Mouse (Mus musculus): ENCODE results near the gene Fuca1. TPM values are rescaled to one million over a fixed set of nuclear protein-coding genes. Genes with fewer than 3 reads are reported as not detected.

Gene Fuca1
- polyA plus RNA-seq (2014; fragmentation: Nextera tagmentation; extraction: Ambion mirVana), result 108 and 110 TPM in 2 replicates

DNA sequence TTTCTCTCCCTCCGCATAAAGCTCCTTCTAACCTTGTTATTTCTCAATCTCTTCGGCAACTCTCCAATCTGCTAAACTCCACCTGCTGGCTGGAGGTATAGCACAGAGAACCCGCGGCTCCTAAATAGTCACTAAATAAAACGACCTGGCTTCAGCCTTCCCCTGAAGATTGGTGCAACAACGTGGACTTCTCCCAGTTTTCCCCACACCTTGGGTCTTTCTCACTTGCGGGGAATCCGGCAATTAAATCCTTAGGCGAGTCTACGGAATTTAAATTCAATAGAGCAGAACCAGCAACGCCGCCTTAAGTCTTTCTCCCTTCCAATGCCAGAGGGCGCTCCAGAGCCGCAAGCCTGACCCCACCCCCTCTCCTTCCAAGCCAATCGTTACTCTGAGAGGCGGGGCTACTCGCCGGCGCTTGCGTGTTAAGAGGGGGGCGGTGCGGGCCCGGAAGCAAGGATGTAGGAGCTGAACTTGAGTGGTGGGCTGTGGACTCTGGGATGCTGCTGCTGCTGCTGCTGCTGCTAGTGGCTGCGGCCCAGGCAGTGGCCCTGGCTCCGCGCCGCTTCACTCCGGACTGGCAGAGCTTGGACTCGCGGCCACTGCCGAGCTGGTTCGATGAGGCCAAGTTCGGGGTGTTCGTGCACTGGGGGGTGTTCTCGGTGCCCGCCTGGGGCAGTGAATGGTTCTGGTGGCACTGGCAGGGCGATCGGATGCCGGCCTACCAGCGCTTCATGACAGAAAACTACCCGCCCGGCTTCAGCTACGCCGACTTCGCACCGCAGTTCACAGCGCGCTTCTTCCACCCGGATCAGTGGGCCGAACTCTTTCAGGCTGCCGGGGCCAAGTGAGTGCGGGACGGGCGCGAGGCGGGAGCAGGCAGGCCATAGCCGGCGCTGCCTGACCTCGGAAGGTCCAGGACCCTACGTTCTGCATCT lies at the start of gene Fuca1:
Fuca1 (plus strand) TSS at position 432 of the 938 bp plus-strand sequence.
- Histone ChIP-seq H3K9ac (ENCODE audit: low read length) (peak within 1 kb of the TSS; percentile 77), H3K9me3 (ENCODE audit: control insufficient read depth, low read length) (no peaks in the 10 kb centered on the region), H3K4me3 (ENCODE audit: low read depth, low read length) (peak within 1 kb of the TSS; percentile 87), H3K27me3 (replicated peaks; ENCODE audit: control insufficient read depth, insufficient read depth, low read length) (no peaks in the 10 kb centered on the region), H3K36me3 (ENCODE audit: control insufficient read depth, insufficient read depth, low read length) (peaks cover 12% of the 10 kb centered on the region; the same call in 1 of the 2 replicates), H3K4me2 (ENCODE audit: low read length) (peak within 1 kb of the TSS; percentile 88), H3K27ac (ENCODE audit: low read depth) (peak within 1 kb of the TSS; percentile 57), H3K4me1 (replicated peaks; ENCODE audit: control insufficient read depth, insufficient read depth, low read length) (peaks cover 7% of the 10 kb centered on the region)
- ATAC-seq (replicated peaks; ENCODE audit: low FRiP score, low TSS enrichment, low read depth) (peak; percentile 90), DNase-seq (ENCODE audit: low spot score) (peak; percentile 97)
- WGBS, result 2% methylated on average over 60 of the region's 60 CpGs

DNA sequence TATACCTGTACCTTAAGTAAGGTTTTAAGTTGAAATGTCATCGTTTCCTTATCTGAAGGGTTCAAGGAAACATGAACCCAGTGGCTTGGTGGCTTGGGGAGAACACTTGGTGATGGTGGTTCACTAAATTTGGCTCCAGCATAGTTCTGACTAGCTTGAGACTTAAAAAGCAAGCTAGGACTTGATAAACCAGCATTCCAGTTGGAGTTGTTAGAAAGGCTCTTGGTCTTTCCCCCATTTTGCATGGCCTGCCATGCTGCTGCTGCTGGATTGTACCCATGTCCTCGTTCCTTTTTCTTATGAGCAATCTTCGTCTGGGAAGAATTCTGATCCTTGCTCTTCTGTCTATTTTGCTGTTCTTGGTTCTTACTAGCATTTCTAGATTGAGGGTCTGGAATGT lies 48.5 kb upstream of the Fuca1 start:
- H3K4me3 ChIP-seq (ENCODE audit: low read depth, low read length), result peak overlapping the region; percentile 90
- peaks cover 38% of the 10 kb centered on the region for H3K4me1 ChIP-seq (replicated peaks; ENCODE audit: control insufficient read depth, insufficient read depth, low read length)
- H3K9me3 ChIP-seq (ENCODE audit: control insufficient read depth, low read length), result no peaks in the 10 kb centered on the region
- peaks cover 37% of the 10 kb centered on the region for H3K36me3 ChIP-seq (ENCODE audit: control insufficient read depth, insufficient read depth, low read length)
- H3K4me2 ChIP-seq (ENCODE audit: low read length), result peak overlapping the region; percentile 71
- DNase-seq (ENCODE audit: low spot score), result no peak
- no peak for ATAC-seq (replicated peaks; ENCODE audit: low FRiP score, low TSS enrichment, low read depth)
- peak overlapping the region; percentile 99 for H3K9ac ChIP-seq (ENCODE audit: low read length)
- H3K27me3 ChIP-seq (replicated peaks; ENCODE audit: control insufficient read depth, insufficient read depth, low read length), result no peaks in the 10 kb centered on the region
- WGBS, result 35% methylated on average over 3 of the region's 3 CpGs
- H3K27ac ChIP-seq (ENCODE audit: low read depth), result no peak overlapping the region

DNA sequence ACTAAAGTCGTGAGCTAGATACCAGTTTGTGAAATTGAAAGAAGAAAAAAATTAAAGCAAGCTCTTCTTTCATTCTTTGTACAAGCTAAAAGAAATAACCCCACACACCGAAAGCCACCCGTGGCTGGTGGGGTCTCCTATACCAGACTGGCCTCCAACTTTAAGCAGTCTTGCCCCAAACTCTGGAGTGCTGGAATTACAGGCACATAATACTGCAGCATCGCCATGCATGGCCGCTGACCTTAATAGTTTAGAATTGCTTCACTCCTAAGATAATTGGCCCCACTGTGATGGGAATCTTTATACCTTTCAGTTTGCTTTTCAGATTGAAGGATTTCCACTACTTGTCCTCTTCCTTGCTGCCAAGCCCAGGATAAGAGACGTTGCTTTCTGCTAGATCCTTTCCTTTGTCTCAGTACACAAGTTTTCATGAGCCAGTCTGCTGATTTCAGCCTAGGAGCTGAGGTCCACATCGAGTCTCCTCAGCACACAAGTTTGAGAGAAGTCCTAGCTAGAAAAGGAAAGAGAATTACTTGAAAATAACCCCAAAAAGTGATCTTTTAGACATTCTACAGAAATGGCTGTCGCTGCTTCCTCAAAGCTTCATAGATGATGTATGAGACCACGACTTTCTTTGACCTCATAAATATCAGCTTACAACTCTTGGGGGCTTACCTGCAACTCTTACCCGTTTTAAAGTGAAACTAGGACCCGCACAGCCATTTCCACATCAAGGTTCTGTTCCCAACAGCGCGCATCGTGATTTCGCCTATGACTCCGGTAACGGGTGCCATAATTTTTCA lies 47.7 kb upstream of the Fuca1 start:
- peak overlapping the region; percentile 71 for H3K4me2 ChIP-seq (ENCODE audit: low read length)
- ATAC-seq (replicated peaks; ENCODE audit: low FRiP score, low TSS enrichment, low read depth) (no peak), DNase-seq (ENCODE audit: low spot score) (no peak)
- peaks cover 39% of the 10 kb centered on the region for H3K4me1 ChIP-seq (replicated peaks; ENCODE audit: control insufficient read depth, insufficient read depth, low read length)
- H3K36me3 ChIP-seq (ENCODE audit: control insufficient read depth, insufficient read depth, low read length), result peaks cover 36% of the 10 kb centered on the region
- H3K9me3 ChIP-seq (ENCODE audit: control insufficient read depth, low read length), result no peaks in the 10 kb centered on the region
- 8% methylated on average over 17 of the region's 17 CpGs for WGBS
- H3K27me3 ChIP-seq (replicated peaks; ENCODE audit: control insufficient read depth, insufficient read depth, low read length), result no peaks in the 10 kb centered on the region
- peak overlapping the region; percentile 100 for H3K27ac ChIP-seq (ENCODE audit: low read depth)
- peak overlapping the region; percentile 99 for H3K9ac ChIP-seq (ENCODE audit: low read length)
- peak overlapping the region; percentile 90 for H3K4me3 ChIP-seq (ENCODE audit: low read depth, low read length)

DNA sequence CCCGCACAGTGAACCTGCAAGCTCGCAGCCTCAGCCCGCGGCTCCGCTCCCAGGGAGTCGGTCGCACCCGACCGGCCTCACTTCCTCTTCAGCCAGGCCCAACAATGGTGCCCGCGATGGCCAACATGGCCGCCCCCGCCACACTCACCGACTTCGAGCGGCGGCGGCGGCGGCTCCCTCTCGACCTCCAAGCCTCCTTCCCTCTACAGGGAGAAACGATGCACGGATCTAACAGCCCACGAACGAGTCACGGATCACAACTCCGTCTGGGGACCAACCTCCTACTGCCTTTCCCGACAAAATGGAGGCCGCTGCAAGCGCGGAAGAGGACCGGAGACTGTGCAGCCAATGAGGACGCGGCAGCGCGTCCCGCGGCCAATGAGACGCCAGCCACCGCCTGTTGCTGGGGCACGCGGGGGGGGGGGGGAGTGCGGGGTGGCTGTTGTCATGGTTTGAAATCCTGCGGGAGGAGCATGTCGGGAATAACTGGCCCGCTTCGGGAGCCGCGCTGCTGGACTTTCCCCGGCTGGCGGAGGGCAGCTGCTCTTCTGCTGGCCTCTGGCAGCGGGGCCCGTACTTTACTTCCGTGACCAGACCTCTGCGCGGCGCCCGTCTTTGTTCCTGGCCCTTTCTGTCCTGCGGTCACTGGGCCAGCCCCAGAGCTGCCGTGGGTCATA lies 46.9 kb upstream of the Fuca1 start, which contains the start of gene Pnrc2:
Pnrc2 (minus strand) TSS at position 325 of the 677 bp plus-strand sequence.
- DNase-seq (ENCODE audit: low spot score) (peak; percentile 95), ATAC-seq (replicated peaks; ENCODE audit: low FRiP score, low TSS enrichment, low read depth) (peak; percentile 93)
- Histone ChIP-seq H3K27ac (ENCODE audit: low read depth) (peak within 1 kb of the TSS; percentile 100), H3K36me3 (ENCODE audit: control insufficient read depth, insufficient read depth, low read length) (peaks cover 35% of the 10 kb centered on the region), H3K27me3 (replicated peaks; ENCODE audit: control insufficient read depth, insufficient read depth, low read length) (no peaks in the 10 kb centered on the region), H3K9me3 (ENCODE audit: control insufficient read depth, low read length) (no peaks in the 10 kb centered on the region), H3K9ac (ENCODE audit: low read length) (peak within 1 kb of the TSS; percentile 99), H3K4me2 (ENCODE audit: low read length) (peak within 1 kb of the TSS; percentile 71), H3K4me3 (ENCODE audit: low read depth, low read length) (peak within 1 kb of the TSS; percentile 90), H3K4me1 (replicated peaks; ENCODE audit: control insufficient read depth, insufficient read depth, low read length) (peaks cover 39% of the 10 kb centered on the region)
- WGBS, result under 1% methylated on average over 58 of the region's 60 CpGs

DNA sequence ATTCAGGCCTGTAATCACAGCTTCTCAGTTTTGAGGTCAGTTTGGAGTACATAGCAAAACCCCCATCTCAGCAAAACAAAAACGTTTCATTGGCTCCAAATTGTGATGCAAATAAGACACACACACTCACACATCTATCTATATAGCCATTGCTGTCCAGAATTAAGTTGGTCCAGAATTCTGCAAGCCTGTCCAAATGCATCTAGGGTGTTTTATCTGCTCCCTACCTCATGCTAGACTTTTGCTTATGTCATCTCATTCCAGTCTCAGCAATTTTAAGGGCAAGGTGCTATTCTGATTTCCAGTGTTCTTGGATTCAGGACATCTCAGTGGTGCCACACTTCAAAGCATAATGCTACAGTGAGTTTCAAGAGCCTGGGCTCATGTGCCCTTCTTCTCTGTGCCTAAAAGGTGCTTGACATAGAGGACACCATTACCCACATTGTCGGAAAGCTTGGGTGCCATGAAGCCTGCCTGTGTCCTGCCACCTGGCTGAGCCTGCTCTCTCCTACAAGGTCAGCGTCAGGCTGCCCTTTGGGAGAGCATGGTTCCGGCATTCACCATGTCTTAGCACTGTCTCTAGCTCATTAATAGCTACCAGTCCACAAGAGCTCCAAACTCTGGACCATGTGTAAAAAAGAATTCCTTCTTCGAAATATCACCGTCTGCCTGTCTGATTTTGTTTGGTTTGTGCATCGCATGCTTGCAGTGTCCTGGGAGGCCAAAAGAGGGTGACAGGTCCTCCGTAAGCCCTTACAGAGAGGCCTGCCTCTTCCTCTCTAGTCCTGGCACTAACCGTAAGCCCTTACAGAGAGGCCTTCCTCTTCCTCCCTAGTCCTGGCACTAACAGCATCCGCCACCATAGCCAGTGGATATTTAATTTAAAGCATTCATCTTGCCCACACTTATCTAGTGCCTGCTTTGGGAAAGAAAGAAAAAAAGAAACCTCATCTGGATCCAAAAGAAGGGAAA lies 45.7 kb upstream of the Fuca1 start:
- no peak overlapping the region for H3K4me3 ChIP-seq (ENCODE audit: low read depth, low read length)
- 79% methylated on average over 10 of the region's 10 CpGs for WGBS
- DNase-seq (ENCODE audit: low spot score) (no peak), ATAC-seq (replicated peaks; ENCODE audit: low FRiP score, low TSS enrichment, low read depth) (no peak)
- H3K4me2 ChIP-seq (ENCODE audit: low read length), result peak overlapping the region; percentile 71
- peaks cover 25% of the 10 kb centered on the region for H3K36me3 ChIP-seq (ENCODE audit: control insufficient read depth, insufficient read depth, low read length)
- peak overlapping the region; percentile 99; the same call in 1 of the 2 replicates for H3K9ac ChIP-seq (ENCODE audit: low read length)
- peak overlapping the region; percentile 100 for H3K27ac ChIP-seq (ENCODE audit: low read depth)
- no peaks in the 10 kb centered on the region for H3K9me3 ChIP-seq (ENCODE audit: control insufficient read depth, low read length)
- H3K4me1 ChIP-seq (replicated peaks; ENCODE audit: control insufficient read depth, insufficient read depth, low read length), result peaks cover 39% of the 10 kb centered on the region
- no peaks in the 10 kb centered on the region for H3K27me3 ChIP-seq (replicated peaks; ENCODE audit: control insufficient read depth, insufficient read depth, low read length)

DNA sequence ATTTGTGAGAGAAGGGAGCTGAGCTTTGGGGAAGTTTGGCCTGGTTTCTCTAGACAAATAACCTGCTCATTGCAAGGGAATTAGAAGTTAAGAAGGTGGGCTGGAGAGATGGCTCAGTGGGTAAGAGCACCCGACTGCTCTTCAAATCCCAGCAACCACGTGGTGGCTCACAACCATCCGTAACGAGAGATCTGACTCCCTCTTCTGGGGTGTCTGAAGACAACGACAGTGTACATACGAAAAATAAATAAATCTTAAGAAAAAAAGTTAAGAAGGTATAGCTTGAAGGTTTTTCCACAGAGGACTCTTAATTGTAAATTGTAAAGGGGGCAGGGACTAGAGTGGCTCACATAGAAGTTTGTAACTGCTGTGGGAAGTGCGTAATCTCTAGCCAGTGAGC lies 45.0 kb upstream of the Fuca1 start:
- peaks cover 37% of the 10 kb centered on the region for H3K4me1 ChIP-seq (replicated peaks; ENCODE audit: control insufficient read depth, insufficient read depth, low read length)
- DNase-seq (ENCODE audit: low spot score), result no peak
- WGBS, result 31% methylated on average over 7 of the region's 7 CpGs
- H3K9ac ChIP-seq (ENCODE audit: low read length), result no peak overlapping the region
- peak overlapping the region; percentile 54 for H3K27ac ChIP-seq (ENCODE audit: low read depth)
- no peak for ATAC-seq (replicated peaks; ENCODE audit: low FRiP score, low TSS enrichment, low read depth)
- H3K4me2 ChIP-seq (ENCODE audit: low read length), result no peak overlapping the region
- H3K27me3 ChIP-seq (replicated peaks; ENCODE audit: control insufficient read depth, insufficient read depth, low read length), result no peaks in the 10 kb centered on the region
- peaks cover 22% of the 10 kb centered on the region for H3K36me3 ChIP-seq (ENCODE audit: control insufficient read depth, insufficient read depth, low read length)
- no peaks in the 10 kb centered on the region for H3K9me3 ChIP-seq (ENCODE audit: control insufficient read depth, low read length)
- H3K4me3 ChIP-seq (ENCODE audit: low read depth, low read length), result no peak overlapping the region

DNA sequence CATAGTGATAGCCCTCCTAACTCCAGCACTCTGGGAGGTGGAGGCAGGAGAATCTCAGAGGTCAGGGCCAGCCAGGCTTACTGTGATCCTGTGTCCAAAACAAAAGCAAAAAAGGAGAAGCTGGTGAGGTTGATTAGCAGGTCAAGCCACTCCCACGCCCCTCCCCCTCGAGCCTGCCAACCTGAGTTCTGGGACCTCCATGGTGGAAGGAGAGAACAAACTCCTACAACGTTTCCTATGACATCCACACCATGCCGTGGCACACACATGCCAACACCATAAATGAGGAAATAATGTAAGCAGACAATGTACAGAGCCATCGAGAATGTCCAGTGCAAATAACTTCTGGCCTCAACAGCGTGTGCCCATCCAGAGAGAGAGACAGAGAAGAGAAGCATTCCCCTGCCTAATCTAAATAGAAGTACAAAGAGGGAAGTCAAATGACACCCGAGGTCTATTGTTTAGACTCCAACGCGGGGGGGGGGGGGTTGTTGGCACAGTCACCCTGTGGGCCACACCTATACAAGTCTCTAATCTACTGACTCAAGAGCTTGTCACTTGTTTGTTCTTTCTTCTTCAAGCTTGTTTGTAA lies 44.4 kb upstream of the Fuca1 start:
- Histone ChIP-seq H3K9me3 (ENCODE audit: control insufficient read depth, low read length) (no peaks in the 10 kb centered on the region), H3K4me3 (ENCODE audit: low read depth, low read length) (peak overlapping the region; percentile 10), H3K27me3 (replicated peaks; ENCODE audit: control insufficient read depth, insufficient read depth, low read length) (no peaks in the 10 kb centered on the region), H3K4me1 (replicated peaks; ENCODE audit: control insufficient read depth, insufficient read depth, low read length) (peaks cover 35% of the 10 kb centered on the region), H3K27ac (ENCODE audit: low read depth) (peak overlapping the region; percentile 54), H3K36me3 (ENCODE audit: control insufficient read depth, insufficient read depth, low read length) (peaks cover 16% of the 10 kb centered on the region), H3K9ac (ENCODE audit: low read length) (peak overlapping the region; percentile 32; the same call in 1 of the 2 replicates), H3K4me2 (ENCODE audit: low read length) (peak overlapping the region; percentile 50)
- DNase-seq (ENCODE audit: low spot score), result no peak
- WGBS, result 5% methylated on average over 9 of the region's 9 CpGs
- no peak for ATAC-seq (replicated peaks; ENCODE audit: low FRiP score, low TSS enrichment, low read depth)

Data from intestine, embryonic 14.5 days (tissue).